Mouse (Mus musculus) embryonic facial prominence, embryonic 13.5 days (tissue): ENCODE measurements at regions not wholly inside any gene's neighbourhood (a gene's known extent, or its start where the extent isn't known, plus 50 kb on each side); places are given as distances from the start of the nearest gene placed in this dataset.

Experiments used
- ATAC-seq: fragments of 200-750 bp; cut with Nextera tagmentation; 2 replicates; pipeline ENCODE4 v1.8.0; 2017; ENCODE audit warnings: low read depth; ENCODE audit not compliant: insufficient number of reproducible peaks, insufficient read depth, low FRiP score, low TSS enrichment
- H3K27ac ChIP-seq: fragments of 300-500 bp; sonication (generic); 2 replicates; pipeline ENCODE4 v1.5.1; 2015; ENCODE audit warnings: moderate library complexity, mild to moderate bottlenecking, inconsistent platforms
- H3K27me3 ChIP-seq: fragments of 300-500 bp; sonication (generic); 2 replicates; pipeline ENCODE4 v1.6.1; 2015; ENCODE audit warnings: mild to moderate bottlenecking, inconsistent platforms
- H3K36me3 ChIP-seq: fragments of 300-500 bp; sonication (generic); 2 replicates; pipeline ENCODE4 v1.6.1; 2015; ENCODE audit warnings: mild to moderate bottlenecking, inconsistent platforms
- H3K4me1 ChIP-seq: fragments of 300-500 bp; sonication (generic); 2 replicates; pipeline ENCODE4 v1.6.1; 2015; ENCODE audit warnings: inconsistent platforms
- H3K4me2 ChIP-seq: fragments of 300-500 bp; sonication (generic); 2 replicates; pipeline ENCODE4 v1.6.1; 2015; ENCODE audit warnings: moderate library complexity, mild to moderate bottlenecking, inconsistent platforms
- H3K4me3 ChIP-seq: fragments of 300-500 bp; sonication (generic); 2 replicates; pipeline ENCODE4 v1.5.1; 2015; ENCODE audit warnings: mild to moderate bottlenecking, inconsistent platforms
- H3K9ac ChIP-seq: fragments of 300-500 bp; sonication (generic); 2 replicates; pipeline ENCODE4 v1.6.1; 2015; ENCODE audit warnings: mild to moderate bottlenecking, inconsistent platforms
- H3K9me3 ChIP-seq: fragments of 300-500 bp; sonication (generic); 2 replicates; pipeline ENCODE4 v1.6.1; 2016; ENCODE audit warnings: inconsistent platforms
- WGBS: fragments of 180-500 bp; shearing (Covaris S2); methylation state at CpG from one replicate; pipeline ENCODE4 v1.1.7; 2015; ENCODE audit warnings: mixed read lengths; 5-methylcytosine and 5-hydroxymethylcytosine counted together

DNA sequence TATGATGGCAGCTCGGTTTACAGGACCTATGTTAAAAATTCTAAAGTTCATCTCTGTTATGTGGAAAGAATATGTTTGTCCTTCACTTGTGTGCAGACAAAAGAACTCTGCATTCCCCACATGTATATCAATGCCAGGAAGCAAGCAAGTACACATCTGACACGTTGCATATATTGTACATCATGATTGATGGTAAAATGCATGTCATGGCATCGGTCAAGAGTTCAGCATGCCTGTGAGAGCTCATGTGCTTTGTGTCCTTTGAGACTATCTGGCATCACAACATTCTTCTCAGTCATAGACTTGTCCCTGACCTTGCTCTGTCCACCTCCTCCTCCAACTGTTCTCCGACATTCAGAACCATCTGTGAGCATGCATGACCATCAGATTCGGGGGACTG lies 465.6 kb upstream of the N6amt1 start:
- no peak overlapping the region for H3K9ac ChIP-seq
- WGBS, result 88% methylated on average over 5 of the region's 5 CpGs
- H3K4me3 ChIP-seq, result no peak overlapping the region
- H3K27me3 ChIP-seq, result no peaks in the 10 kb centered on the region
- H3K9me3 ChIP-seq, result no peaks in the 10 kb centered on the region
- no peaks in the 10 kb centered on the region for H3K4me1 ChIP-seq
- no peak overlapping the region for H3K27ac ChIP-seq
- H3K4me2 ChIP-seq, result no peak overlapping the region
- ATAC-seq, result no peak
- no peaks in the 10 kb centered on the region for H3K36me3 ChIP-seq

DNA sequence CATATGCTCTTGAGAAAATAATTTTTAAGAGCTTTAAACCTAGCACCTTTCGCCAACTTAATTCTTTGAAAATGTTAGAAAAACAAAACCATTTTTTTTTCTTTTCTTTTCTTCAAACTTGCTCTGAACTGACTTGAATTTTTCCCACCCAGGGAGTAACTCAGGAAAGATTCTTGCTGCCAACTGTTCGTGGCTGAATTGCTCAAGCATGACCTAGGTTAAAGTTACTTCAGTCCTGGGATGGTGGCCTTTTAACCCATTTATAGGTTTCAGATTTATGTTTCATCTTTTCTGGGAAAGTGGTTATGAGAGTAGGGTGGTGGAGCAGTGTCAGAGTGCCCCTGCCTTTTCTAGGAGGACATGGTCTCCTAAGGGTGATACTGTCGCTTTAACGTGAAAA lies 466.4 kb upstream of the N6amt1 start:
- no peaks in the 10 kb centered on the region for H3K4me1 ChIP-seq

DNA sequence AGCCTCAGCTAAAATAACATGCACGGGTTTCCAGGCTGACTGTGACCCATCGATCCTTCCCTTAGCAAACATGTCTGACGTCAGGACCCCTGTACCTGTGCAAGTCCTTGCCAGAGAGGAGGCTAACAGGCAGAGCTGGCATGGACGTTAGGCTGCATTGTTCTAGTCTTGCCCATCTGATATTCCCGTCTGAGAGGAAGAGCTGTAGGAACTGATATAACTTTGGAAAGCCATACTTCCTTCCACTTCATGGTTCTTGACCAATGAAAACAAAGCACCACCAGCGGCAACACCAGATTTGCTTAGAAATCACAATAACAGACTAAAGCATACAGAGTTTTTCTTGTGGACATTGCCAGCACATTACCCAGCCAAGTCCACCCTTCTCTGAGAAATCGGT lies 470.1 kb upstream of the N6amt1 start:
- H3K36me3 ChIP-seq, result no peaks in the 10 kb centered on the region
- 73% methylated on average over 7 of the region's 7 CpGs for WGBS
- no peak overlapping the region for H3K4me3 ChIP-seq
- no peaks in the 10 kb centered on the region for H3K4me1 ChIP-seq
- H3K4me2 ChIP-seq, result no peak overlapping the region
- no peak overlapping the region for H3K9ac ChIP-seq
- no peaks in the 10 kb centered on the region for H3K27me3 ChIP-seq
- no peak overlapping the region for H3K27ac ChIP-seq
- H3K9me3 ChIP-seq, result no peaks in the 10 kb centered on the region
- no peak for ATAC-seq

More for the DNA sequence above, 466.4 kb upstream of the N6amt1 start:
- 66% methylated on average over 4 of the region's 4 CpGs for WGBS
- Histone ChIP-seq H3K27me3 (no peaks in the 10 kb centered on the region), H3K4me2 (no peak overlapping the region), H3K36me3 (no peaks in the 10 kb centered on the region), H3K9ac (no peak overlapping the region), H3K27ac (no peak overlapping the region), H3K9me3 (no peaks in the 10 kb centered on the region), H3K4me3 (no peak overlapping the region)
- no peak for ATAC-seq

DNA sequence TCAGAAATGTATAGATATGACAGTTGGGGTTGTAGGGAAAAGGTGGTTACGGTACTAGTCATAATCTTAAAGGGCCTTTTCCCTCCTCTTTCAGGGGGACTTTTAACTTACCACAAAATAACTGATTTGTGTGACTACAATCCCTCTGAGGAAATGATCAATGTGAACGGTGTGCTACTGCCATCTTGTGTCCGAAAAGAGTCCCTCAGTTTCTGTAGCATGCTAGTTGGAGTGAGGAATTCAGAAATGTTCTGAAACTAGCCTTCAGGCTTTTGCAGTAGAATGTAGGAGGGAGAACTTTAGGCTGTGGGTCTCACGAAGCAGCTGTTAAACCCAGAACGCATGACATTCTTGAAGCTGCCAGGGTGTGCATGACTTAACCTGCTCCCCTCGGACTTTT lies 471.5 kb upstream of the N6amt1 start:
- no peak overlapping the region for H3K4me2 ChIP-seq
- H3K9ac ChIP-seq, result no peak overlapping the region
- no peaks in the 10 kb centered on the region for H3K4me1 ChIP-seq
- H3K27ac ChIP-seq, result no peak overlapping the region
- H3K4me3 ChIP-seq, result no peak overlapping the region
- ATAC-seq, result 0 out of 2 replicates have a peak, but pooled peaks have one; percentile 37
- no peaks in the 10 kb centered on the region for H3K27me3 ChIP-seq
- H3K9me3 ChIP-seq, result no peaks in the 10 kb centered on the region
- no peaks in the 10 kb centered on the region for H3K36me3 ChIP-seq
- WGBS, result 14% methylated on average over 6 of the region's 6 CpGs

DNA sequence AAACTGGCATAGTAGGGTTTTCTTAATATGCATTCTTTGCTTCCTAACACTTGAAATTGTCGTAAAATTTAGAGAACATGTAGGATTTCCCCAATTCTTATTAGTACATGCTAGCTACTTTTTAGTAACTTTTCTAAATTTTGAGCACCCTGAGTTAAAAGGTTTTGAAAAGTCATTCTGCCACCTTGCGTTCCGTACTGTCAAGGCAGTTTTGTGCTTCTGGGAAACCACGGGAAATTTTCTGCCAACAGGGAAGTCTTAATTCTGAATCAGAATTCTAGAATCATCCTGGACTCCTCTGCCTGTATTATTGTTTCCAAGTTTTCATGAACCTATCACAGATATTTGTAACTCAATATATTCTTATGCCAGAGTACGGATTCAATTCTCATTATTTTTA lies 472.4 kb upstream of the N6amt1 start:
- no peaks in the 10 kb centered on the region for H3K4me1 ChIP-seq
- 58% methylated on average over 5 of the region's 5 CpGs for WGBS
- H3K9me3 ChIP-seq, result no peaks in the 10 kb centered on the region
- ATAC-seq, result no peak
- H3K36me3 ChIP-seq, result no peaks in the 10 kb centered on the region
- no peak overlapping the region for H3K4me2 ChIP-seq
- no peak overlapping the region for H3K27ac ChIP-seq
- no peak overlapping the region for H3K9ac ChIP-seq
- no peak overlapping the region for H3K4me3 ChIP-seq
- no peaks in the 10 kb centered on the region for H3K27me3 ChIP-seq

DNA sequence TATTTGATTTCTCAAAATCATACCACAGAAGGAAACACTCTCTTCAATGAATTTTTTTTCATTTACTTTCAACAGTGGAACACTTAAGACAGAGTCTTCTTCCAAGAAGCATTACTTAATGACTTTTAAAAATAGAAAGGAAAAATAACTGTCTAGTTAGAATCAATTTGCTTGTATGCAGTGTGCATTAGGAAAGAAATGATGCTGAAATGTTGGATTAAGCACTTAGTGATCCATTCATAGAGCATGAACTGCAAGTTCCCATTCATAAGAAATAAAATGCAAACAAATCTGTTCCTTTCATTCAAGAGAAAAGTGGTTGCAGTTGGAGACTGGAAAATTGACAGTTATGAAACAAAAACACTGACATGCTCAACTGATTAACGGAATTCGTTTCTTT lies 493.2 kb upstream of the N6amt1 start:
- 58% methylated on average over 2 of the region's 2 CpGs for WGBS

DNA sequence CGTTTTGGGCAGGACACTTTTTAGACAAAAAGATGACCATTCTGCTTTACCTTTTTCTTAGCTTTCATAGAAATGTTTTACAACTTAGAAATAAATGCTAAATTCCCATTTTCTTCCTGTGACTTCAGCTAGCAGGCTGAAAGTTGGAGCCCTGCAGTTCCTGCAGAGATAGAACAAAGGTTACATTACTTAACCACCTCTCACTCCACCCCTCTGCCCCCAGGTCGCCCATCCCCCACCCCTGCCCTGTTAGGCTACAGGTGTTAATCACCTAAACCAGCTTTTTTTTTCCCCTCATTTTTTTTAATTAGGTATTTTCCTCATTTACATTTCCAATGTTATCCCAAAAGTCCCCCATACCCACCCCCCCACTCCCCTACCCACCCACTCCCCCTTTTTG lies 498.1 kb upstream of the N6amt1 start:
- no peak overlapping the region for H3K27ac ChIP-seq
- no peaks in the 10 kb centered on the region for H3K27me3 ChIP-seq
- WGBS, result 48% methylated on average over 2 of the region's 2 CpGs
- H3K9ac ChIP-seq, result no peak overlapping the region
- no peaks in the 10 kb centered on the region for H3K4me1 ChIP-seq
- no peak overlapping the region for H3K4me2 ChIP-seq
- H3K36me3 ChIP-seq, result no peaks in the 10 kb centered on the region
- H3K9me3 ChIP-seq, result no peaks in the 10 kb centered on the region
- no peak overlapping the region for H3K4me3 ChIP-seq
- ATAC-seq, result no peak

More for the DNA sequence above, 493.2 kb upstream of the N6amt1 start:
- no peak overlapping the region for H3K4me2 ChIP-seq
- H3K4me3 ChIP-seq, result no peak overlapping the region
- H3K4me1 ChIP-seq, result no peaks in the 10 kb centered on the region
- no peaks in the 10 kb centered on the region for H3K9me3 ChIP-seq
- no peak overlapping the region for H3K27ac ChIP-seq
- no peak overlapping the region for H3K9ac ChIP-seq
- ATAC-seq, result no peak
- no peaks in the 10 kb centered on the region for H3K36me3 ChIP-seq
- H3K27me3 ChIP-seq, result no peaks in the 10 kb centered on the region

DNA sequence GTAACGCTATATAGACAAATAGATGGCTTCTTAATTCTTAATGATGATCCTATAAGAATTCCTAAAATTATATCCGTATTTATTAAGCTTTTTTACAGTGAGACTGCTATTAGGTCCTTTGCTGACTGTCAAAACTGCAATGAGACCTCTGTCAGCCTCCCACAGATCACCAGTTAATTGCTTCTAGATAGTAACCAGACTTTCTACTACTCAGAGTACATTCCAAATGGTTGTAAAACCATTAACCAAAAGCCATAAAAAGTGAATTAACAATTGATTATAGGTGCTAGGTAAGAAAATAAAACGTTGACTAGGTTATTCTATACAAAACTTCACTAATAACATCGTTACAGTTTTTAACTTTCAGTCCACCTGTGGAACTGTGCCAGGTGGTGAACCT lies 498.7 kb upstream of the N6amt1 start:
- H3K4me2 ChIP-seq, result no peak overlapping the region

DNA sequence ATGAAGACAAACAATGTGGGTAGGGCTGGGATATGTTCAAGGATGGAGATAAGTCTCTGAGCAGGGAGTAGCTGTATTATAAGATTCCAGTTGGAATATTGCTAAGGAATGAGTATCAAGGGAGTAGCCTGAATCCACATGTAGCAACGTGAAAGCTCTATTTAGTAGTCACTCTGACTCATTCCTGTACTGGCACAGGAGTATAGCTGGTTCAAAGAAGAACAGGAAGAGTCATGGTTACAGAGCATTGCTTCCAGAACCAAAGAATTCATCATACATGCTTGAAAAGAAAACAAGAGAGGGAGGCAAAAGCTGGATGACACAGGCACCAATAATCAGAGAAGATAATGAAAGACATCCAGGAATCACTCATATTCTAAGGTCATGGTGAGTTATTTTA lies 500.6 kb upstream of the N6amt1 start:
- no peaks in the 10 kb centered on the region for H3K36me3 ChIP-seq
- no peak overlapping the region for H3K9ac ChIP-seq
- no peaks in the 10 kb centered on the region for H3K27me3 ChIP-seq
- H3K9me3 ChIP-seq, result no peaks in the 10 kb centered on the region
- WGBS, result 57% methylated on average over 1 of the region's 1 CpGs
- ATAC-seq, result no peak
- no peaks in the 10 kb centered on the region for H3K4me1 ChIP-seq
- H3K4me3 ChIP-seq, result no peak overlapping the region
- H3K27ac ChIP-seq, result no peak overlapping the region
- H3K4me2 ChIP-seq, result no peak overlapping the region

More for the DNA sequence above, 498.7 kb upstream of the N6amt1 start:
- no peaks in the 10 kb centered on the region for H3K4me1 ChIP-seq
- WGBS, result 75% methylated on average over 4 of the region's 4 CpGs
- no peak overlapping the region for H3K27ac ChIP-seq
- H3K27me3 ChIP-seq, result no peaks in the 10 kb centered on the region
- H3K4me3 ChIP-seq, result no peak overlapping the region
- H3K9me3 ChIP-seq, result no peaks in the 10 kb centered on the region
- no peaks in the 10 kb centered on the region for H3K36me3 ChIP-seq
- ATAC-seq, result no peak
- H3K9ac ChIP-seq, result no peak overlapping the region

DNA sequence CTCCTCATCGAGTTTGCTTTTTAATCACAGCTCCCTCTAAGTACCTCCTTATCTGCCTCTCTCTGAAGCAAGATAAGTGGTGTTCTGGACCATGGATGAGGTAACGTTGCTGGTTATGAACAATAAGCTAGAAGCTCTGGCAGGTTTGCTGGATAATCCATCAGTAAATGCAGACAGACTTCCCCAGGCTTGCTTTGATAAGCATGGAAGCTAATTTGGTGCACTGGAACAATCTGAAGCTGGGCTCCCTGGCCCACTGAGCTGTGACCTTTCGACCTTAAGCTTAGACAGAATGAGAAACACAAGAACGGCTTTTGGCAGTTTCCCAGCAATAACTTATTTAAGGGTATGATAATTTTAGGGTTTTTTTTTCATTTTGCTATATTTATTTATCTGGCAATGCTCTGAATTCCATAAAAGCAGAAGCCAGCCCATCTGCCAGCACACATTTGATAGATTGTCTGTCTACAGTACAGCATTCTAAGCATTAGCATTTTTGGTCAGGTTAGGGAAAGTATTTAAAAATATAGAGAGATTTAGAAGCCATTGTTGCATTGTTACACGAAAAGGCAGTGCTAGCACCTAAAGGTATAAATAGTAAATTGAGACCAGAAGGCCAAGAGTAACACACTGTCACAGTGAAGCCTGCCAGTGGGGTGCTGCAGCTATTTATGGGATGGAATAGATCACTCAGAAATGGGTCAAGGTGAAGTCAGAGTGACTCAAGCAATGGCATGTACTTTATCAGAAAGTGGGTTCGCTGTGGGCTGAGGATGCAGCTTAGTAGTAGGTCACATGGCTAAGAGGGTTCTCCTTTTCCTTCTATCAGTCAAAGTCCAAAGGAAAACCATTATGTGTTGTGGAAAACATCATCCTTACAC lies 515.3 kb upstream of the N6amt1 start:
- no peak overlapping the region for H3K9ac ChIP-seq
- no peaks in the 10 kb centered on the region for H3K9me3 ChIP-seq
- ATAC-seq, result no peak
- H3K36me3 ChIP-seq, result no peaks in the 10 kb centered on the region
- H3K27me3 ChIP-seq, result no peaks in the 10 kb centered on the region
- 45% methylated on average over 6 of the region's 6 CpGs for WGBS
- H3K27ac ChIP-seq, result no peak overlapping the region
- peaks cover 4% of the 10 kb centered on the region for H3K4me1 ChIP-seq
- no peak overlapping the region for H3K4me3 ChIP-seq
- no peak overlapping the region for H3K4me2 ChIP-seq

DNA sequence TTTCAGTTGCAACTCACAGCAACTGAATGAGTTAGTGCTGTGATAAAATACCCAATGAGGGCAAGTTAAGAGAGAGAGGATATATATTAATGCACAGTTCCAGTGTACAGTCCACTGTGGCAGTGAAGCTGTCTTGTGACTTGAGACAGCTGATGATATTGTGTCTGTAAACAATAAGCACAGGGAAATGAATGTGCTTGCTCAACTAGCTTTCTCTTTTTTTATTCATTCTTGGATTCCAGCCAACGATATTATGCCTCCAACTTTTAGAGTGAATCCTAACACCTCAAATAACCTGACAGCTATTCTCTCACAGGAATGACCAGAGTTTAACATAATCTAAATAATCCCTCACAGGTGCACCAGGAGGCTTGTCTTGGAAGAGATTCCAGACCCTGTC lies 526.3 kb upstream of the N6amt1 start:
- H3K36me3 ChIP-seq, result no peaks in the 10 kb centered on the region
- H3K4me1 ChIP-seq, result no peaks in the 10 kb centered on the region
- H3K27me3 ChIP-seq, result no peaks in the 10 kb centered on the region
- no peak for ATAC-seq
- H3K4me2 ChIP-seq, result no peak overlapping the region
- no peaks in the 10 kb centered on the region for H3K9me3 ChIP-seq
- H3K4me3 ChIP-seq, result no peak overlapping the region
- H3K27ac ChIP-seq, result no peak overlapping the region
- H3K9ac ChIP-seq, result no peak overlapping the region
- WGBS, result 66% methylated on average over 1 of the region's 1 CpGs

DNA sequence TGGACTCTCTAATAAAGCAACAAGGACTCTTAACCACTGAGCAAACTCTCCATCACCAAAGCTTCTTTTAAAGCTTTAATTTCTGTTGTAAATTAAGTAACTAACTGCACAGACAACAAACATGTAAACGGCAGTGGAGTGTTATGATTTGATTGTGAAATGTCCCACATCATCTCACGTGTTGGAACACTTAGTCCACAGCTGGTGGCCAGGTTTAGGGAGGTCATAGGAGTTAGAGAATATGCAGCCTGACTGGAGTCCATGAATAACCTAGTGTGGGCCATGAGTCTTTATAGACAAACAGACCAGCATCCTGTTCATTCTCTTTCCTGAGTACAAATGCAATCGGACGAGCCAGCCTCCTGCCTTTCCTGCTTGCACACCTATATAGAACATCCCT lies 527.3 kb upstream of the N6amt1 start:
- 79% methylated on average over 4 of the region's 4 CpGs for WGBS
- H3K36me3 ChIP-seq, result no peaks in the 10 kb centered on the region

More for the DNA sequence above, 527.3 kb upstream of the N6amt1 start:
- no peak overlapping the region for H3K4me3 ChIP-seq
- no peak overlapping the region for H3K9ac ChIP-seq
- ATAC-seq, result no peak
- H3K9me3 ChIP-seq, result no peaks in the 10 kb centered on the region
- H3K27ac ChIP-seq, result no peak overlapping the region
- no peaks in the 10 kb centered on the region for H3K4me1 ChIP-seq
- H3K27me3 ChIP-seq, result no peaks in the 10 kb centered on the region
- H3K4me2 ChIP-seq, result no peak overlapping the region
